Mouse (Mus musculus) lung, postnatal 0 days (tissue): ENCODE measurements around the gene H13.

Experiments
- CTCF ChIP-seq: IDR thresholded peaks from 2 replicates; pipeline ENCODE4 v1.5.1; 2016; ENCODE audit warnings: antibody characterized with exemption, mild to moderate bottlenecking
- EP300 ChIP-seq: IDR thresholded peaks from 2 replicates; pipeline ENCODE4 v1.6.1; 2016; ENCODE audit warnings: antibody characterized with exemption, mild to moderate bottlenecking, control low read depth

GRCm38 (mm10) chr2:152678925-152679324, 9.7 kb downstream of the H13 start:
- TF ChIP-seq CTCF (no peak), EP300 (no peak)
